Mouse (Mus musculus): ENCODE measurements around the gene Rprd1b. TPM values are rescaled to one million over a fixed set of nuclear protein-coding genes. Genes with fewer than 3 reads are reported as not detected.
A peak's percentile ranks its signal among the peaks of the same experiment; 100 is the strongest.

Gene Rprd1b
- polyA plus RNA-seq, 1 experiment: 11.4 TPM

- H3K36me3 ChIP-seq (ENCODE audit: control insufficient read depth, insufficient read depth): no peaks in the 10 kb centered on the region
- no peaks in the 10 kb centered on the region for H3K79me3 ChIP-seq (ENCODE audit: low read depth)
- no peak overlapping the region for H3ac ChIP-seq (ENCODE audit: control insufficient read depth, insufficient read length, low read depth)
- no peaks in the 10 kb centered on the region for H3K79me2 ChIP-seq (ENCODE audit: control insufficient read depth, insufficient read depth)
- H3K4me3 ChIP-seq (ENCODE audit: insufficient read depth, poor library complexity, severe bottlenecking): no peak overlapping the region
- no peaks in the 10 kb centered on the region for H3K27me3 ChIP-seq (ENCODE audit: control insufficient read depth, insufficient read depth, insufficient read length)
- no peak for TF ChIP-seq MYOD1 (IDR thresholded peaks at IDR 0.05; ENCODE audit: control insufficient read depth, insufficient read length, low read depth)
- TF ChIP-seq CTCF (IDR thresholded peaks at IDR 0.05; ENCODE audit: control insufficient read depth, insufficient read depth, insufficient read length): no peak
- no peak for TF ChIP-seq MAX (IDR thresholded peaks at IDR 0.05)
- TF ChIP-seq FOSL1 (IDR thresholded peaks at IDR 0.05; ENCODE audit: insufficient read depth, low read length, poor library complexity, severe bottlenecking): no peak
- no peak for TF ChIP-seq CEBPB (IDR thresholded peaks at IDR 0.05; ENCODE audit: low read depth)
- TF ChIP-seq MYOG (IDR thresholded peaks at IDR 0.05; ENCODE audit: control insufficient read depth, extremely low read depth, insufficient read length): no peak
- TF ChIP-seq USF1 (IDR thresholded peaks at IDR 0.05; ENCODE audit: low read depth): no peak
These were observed 103.0 kb downstream of the Rprd1b start for GRCm38 (mm10) chr2:158131197-158131835.

GRCm38 (mm10) chr2:158132320-158132719, 104.0 kb downstream of the Rprd1b start:
- Histone ChIP-seq H3K4me3 (ENCODE audit: insufficient read depth, poor library complexity, severe bottlenecking) (no peak overlapping the region), H3K27me3 (ENCODE audit: control insufficient read depth, insufficient read depth, insufficient read length) (no peaks in the 10 kb centered on the region), H3K36me3 (ENCODE audit: control insufficient read depth, insufficient read depth) (no peaks in the 10 kb centered on the region), H3K79me2 (ENCODE audit: control insufficient read depth, insufficient read depth) (no peaks in the 10 kb centered on the region), H3K79me3 (ENCODE audit: low read depth) (no peaks in the 10 kb centered on the region), H3ac (ENCODE audit: control insufficient read depth, insufficient read length, low read depth) (no peak overlapping the region)
- TF ChIP-seq USF1 (IDR thresholded peaks at IDR 0.05; ENCODE audit: low read depth): no peak
- TF ChIP-seq MAX (IDR thresholded peaks at IDR 0.05): no peak
- no peak for TF ChIP-seq MYOD1 (IDR thresholded peaks at IDR 0.05; ENCODE audit: control insufficient read depth, insufficient read length, low read depth)
- no peak for TF ChIP-seq MYOG (IDR thresholded peaks at IDR 0.05; ENCODE audit: control insufficient read depth, extremely low read depth, insufficient read length)
- no peak for TF ChIP-seq FOSL1 (IDR thresholded peaks at IDR 0.05; ENCODE audit: insufficient read depth, low read length, poor library complexity, severe bottlenecking)
- no peak for TF ChIP-seq CTCF (IDR thresholded peaks at IDR 0.05; ENCODE audit: control insufficient read depth, insufficient read depth, insufficient read length)
- TF ChIP-seq CEBPB (IDR thresholded peaks at IDR 0.05; ENCODE audit: low read depth): no peak

DNA sequence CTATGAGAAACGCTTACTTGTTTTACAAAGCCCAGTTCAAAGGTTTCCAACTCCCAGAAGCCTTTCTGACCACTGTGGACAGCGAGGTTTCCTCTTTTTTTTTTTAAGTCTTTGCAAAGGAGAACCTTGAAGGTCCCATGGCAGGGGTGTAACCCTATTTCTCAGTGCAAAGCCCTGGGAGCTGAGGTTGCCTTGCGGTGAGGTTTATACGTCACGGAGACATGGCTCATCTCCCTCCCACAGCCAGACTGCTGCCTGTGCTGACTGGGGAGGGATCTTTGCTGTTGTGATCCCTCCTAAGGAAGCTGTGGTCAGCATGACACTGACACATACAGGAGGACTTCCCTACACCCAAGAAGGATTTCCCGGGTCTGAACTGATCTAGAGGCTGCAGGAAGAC, 104.8 kb downstream of the Rprd1b start:
- Histone ChIP-seq H3K79me2 (ENCODE audit: control insufficient read depth, insufficient read depth) (no peaks in the 10 kb centered on the region), H3K4me3 (ENCODE audit: insufficient read depth, poor library complexity, severe bottlenecking) (no peak overlapping the region), H3K36me3 (ENCODE audit: control insufficient read depth, insufficient read depth) (no peaks in the 10 kb centered on the region), H3ac (ENCODE audit: control insufficient read depth, insufficient read length, low read depth) (no peak overlapping the region), H3K79me3 (ENCODE audit: low read depth) (no peaks in the 10 kb centered on the region), H3K27me3 (ENCODE audit: control insufficient read depth, insufficient read depth, insufficient read length) (no peaks in the 10 kb centered on the region)
- TF ChIP-seq MYOD1 (IDR thresholded peaks at IDR 0.05; ENCODE audit: control insufficient read depth, insufficient read length, low read depth) (no peak), MAX (IDR thresholded peaks at IDR 0.05) (no peak), CTCF (IDR thresholded peaks at IDR 0.05; ENCODE audit: control insufficient read depth, insufficient read depth, insufficient read length) (no peak), FOSL1 (IDR thresholded peaks at IDR 0.05; ENCODE audit: insufficient read depth, low read length, poor library complexity, severe bottlenecking) (no peak), CEBPB (IDR thresholded peaks at IDR 0.05; ENCODE audit: low read depth) (no peak), MYOG (IDR thresholded peaks at IDR 0.05; ENCODE audit: control insufficient read depth, extremely low read depth, insufficient read length) (no peak), USF1 (IDR thresholded peaks at IDR 0.05; ENCODE audit: low read depth) (no peak)

DNA sequence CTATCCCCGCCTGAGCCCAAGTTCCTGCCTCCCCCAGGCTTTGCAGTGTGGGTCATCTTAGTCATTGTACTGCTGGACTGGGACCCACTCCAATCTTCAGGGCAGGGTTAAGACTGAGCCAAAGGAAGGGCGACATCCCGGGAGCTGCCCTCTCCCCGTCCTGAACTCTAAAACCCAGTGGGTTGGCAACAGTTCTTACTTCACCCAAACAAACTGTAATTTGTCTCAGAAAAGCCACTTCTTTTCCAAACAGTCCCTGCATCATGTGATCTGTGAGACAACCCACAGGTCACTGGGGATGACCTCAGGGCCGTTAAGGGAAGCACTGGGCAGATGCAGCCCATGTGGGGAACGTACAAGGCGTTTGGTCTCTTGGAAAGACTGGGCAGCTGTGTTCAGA, 107.9 kb downstream of the Rprd1b start:
- Histone ChIP-seq H3K79me3 (ENCODE audit: low read depth) (no peaks in the 10 kb centered on the region), H3K4me3 (ENCODE audit: insufficient read depth, poor library complexity, severe bottlenecking) (no peak overlapping the region)

GRCm38 (mm10) chr2:158137771-158138170, 109.5 kb downstream of the Rprd1b start:
- TF ChIP-seq CEBPB (IDR thresholded peaks at IDR 0.05; ENCODE audit: low read depth) (no peak), USF1 (IDR thresholded peaks at IDR 0.05; ENCODE audit: low read depth) (no peak), CTCF (IDR thresholded peaks at IDR 0.05; ENCODE audit: control insufficient read depth, insufficient read depth, insufficient read length) (no peak), MYOG (IDR thresholded peaks at IDR 0.05; ENCODE audit: control insufficient read depth, extremely low read depth, insufficient read length) (no peak), MAX (IDR thresholded peaks at IDR 0.05) (no peak), FOSL1 (IDR thresholded peaks at IDR 0.05; ENCODE audit: insufficient read depth, low read length, poor library complexity, severe bottlenecking) (no peak), MYOD1 (IDR thresholded peaks at IDR 0.05; ENCODE audit: control insufficient read depth, insufficient read length, low read depth) (no peak)

More for the DNA sequence above, 107.9 kb downstream of the Rprd1b start:
- Histone ChIP-seq H3K27me3 (ENCODE audit: control insufficient read depth, insufficient read depth, insufficient read length) (no peaks in the 10 kb centered on the region), H3K36me3 (ENCODE audit: control insufficient read depth, insufficient read depth) (no peaks in the 10 kb centered on the region), H3K79me2 (ENCODE audit: control insufficient read depth, insufficient read depth) (no peaks in the 10 kb centered on the region), H3ac (ENCODE audit: control insufficient read depth, insufficient read length, low read depth) (no peak overlapping the region)
- TF ChIP-seq MAX (IDR thresholded peaks at IDR 0.05) (no peak), MYOD1 (IDR thresholded peaks at IDR 0.05; ENCODE audit: control insufficient read depth, insufficient read length, low read depth) (no peak), USF1 (IDR thresholded peaks at IDR 0.05; ENCODE audit: low read depth) (peak; percentile 83), CTCF (IDR thresholded peaks at IDR 0.05; ENCODE audit: control insufficient read depth, insufficient read depth, insufficient read length) (no peak), MYOG (IDR thresholded peaks at IDR 0.05; ENCODE audit: control insufficient read depth, extremely low read depth, insufficient read length) (no peak), FOSL1 (IDR thresholded peaks at IDR 0.05; ENCODE audit: insufficient read depth, low read length, poor library complexity, severe bottlenecking) (no peak)

More at GRCm38 (mm10) chr2:158137771-158138170, 109.5 kb downstream of the Rprd1b start:
- H3K36me3 ChIP-seq (ENCODE audit: control insufficient read depth, insufficient read depth): no peaks in the 10 kb centered on the region
- no peaks in the 10 kb centered on the region for H3K27me3 ChIP-seq (ENCODE audit: control insufficient read depth, insufficient read depth, insufficient read length)
- no peaks in the 10 kb centered on the region for H3K79me2 ChIP-seq (ENCODE audit: control insufficient read depth, insufficient read depth)
- no peak overlapping the region for H3ac ChIP-seq (ENCODE audit: control insufficient read depth, insufficient read length, low read depth)
- no peaks in the 10 kb centered on the region for H3K79me3 ChIP-seq (ENCODE audit: low read depth)
- H3K4me3 ChIP-seq (ENCODE audit: insufficient read depth, poor library complexity, severe bottlenecking): no peak overlapping the region

Measured in C2C12 (cell line).